Mouse (Mus musculus) skeletal muscle tissue, adult 2 months (tissue): ENCODE results near the gene Prrg2.

ENCODE experiments used
- DNase-seq: peaks from one replicate; pipeline ENCODE4 v3.0.0-alpha.2; 2012; ENCODE audit warnings: low read depth, low spot score

Prrg2 gene

DNA sequence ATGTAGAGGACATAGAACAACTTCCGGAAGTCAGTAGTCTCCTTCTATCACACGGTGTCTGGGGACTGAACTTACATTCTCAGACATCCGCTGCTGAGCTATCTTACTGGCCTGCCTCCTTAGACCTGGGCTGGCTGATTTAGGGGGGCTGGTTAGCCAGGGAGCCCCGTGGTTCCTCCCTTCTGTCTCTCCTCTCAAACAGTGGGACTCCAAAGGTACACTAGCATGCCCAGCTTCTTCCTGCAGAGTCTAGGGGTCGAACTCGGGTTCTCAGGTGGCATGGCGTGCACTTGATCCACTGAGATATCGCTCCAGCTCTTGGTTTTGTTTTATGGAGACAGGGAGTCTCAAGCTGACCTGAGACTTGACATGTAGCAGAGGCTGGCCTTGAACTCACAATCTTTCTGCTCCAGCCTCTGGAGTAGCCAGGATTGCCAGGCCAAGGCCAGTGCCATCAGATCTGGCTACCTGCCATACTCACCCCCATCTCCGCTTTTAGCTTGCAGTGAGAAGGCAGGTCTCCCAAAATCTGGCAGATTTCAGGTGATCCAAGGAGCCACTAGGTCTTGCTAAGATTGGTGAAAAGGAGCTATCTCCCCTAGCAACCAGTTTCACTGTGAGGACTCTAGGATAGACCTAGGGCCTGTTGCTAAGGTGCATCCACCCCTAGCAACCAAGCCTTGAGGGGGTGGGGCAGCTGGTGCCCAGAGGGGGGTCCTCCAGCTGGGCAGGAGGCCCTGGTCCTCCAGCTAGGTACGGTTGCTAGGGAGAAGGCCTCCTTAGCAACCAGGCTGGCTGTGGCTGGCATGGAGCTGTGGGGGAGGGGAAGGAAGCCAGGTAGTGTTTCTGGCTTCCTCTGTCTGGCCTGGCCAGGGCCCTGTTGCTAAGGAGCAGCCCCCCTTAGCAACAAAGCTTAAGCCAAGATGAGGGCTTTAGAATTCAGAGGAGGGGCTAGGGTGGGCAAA is 3.6 kb downstream of the Prrg2 start:
- DNase-seq: no peak

DNA sequence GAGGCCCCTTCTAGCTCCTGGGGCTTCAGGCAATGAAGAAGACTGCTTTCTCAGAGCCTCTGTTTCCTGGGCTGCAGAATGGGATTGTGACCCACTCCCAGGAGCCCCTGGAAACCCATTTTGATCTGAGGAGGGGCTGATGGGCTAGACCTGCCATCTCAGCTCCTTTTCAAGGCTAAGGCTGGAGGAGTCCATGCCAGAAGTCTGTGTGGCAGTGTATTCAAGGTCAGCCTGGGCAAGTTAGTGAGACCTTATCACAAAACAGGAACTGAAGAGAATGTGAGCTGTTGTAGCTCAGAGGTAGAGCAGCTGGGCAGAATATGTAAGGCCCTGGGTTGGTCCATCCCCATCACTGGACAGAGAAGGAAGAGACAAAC is 5.5 kb downstream of the Prrg2 start:
- no peak for DNase-seq

DNA sequence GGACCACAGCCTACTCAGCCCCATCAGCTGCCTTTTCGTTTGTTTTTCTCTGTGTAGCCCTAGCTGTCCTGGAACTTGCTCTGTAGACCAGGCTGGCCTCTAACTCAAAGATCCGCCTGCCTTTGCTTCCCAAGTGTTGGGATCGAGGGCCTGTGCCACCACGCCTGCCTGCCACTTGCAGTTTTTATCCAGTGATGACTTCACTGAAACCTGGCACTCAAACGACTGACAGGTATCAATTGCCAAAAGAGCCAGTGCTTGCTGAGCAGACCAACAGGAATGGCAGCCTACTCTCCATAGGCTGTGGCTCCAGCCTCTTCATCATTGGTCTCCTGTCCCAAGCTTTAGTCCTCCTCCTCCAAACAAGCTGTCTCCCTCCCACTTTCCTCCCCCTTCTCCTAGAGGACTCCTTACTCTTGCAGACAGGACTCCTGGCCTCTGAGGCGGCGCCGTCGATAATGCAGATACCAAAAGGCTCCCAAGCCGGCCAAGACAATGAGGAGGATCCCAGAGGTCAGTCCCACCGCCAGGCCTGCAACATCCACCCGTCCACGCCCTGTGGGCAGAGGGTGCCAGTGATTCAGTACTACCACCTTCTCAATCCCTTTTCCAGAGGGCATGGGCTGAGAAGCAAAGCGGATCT is 6.0 kb downstream of the Prrg2 start:
- no peak for DNase-seq

DNA sequence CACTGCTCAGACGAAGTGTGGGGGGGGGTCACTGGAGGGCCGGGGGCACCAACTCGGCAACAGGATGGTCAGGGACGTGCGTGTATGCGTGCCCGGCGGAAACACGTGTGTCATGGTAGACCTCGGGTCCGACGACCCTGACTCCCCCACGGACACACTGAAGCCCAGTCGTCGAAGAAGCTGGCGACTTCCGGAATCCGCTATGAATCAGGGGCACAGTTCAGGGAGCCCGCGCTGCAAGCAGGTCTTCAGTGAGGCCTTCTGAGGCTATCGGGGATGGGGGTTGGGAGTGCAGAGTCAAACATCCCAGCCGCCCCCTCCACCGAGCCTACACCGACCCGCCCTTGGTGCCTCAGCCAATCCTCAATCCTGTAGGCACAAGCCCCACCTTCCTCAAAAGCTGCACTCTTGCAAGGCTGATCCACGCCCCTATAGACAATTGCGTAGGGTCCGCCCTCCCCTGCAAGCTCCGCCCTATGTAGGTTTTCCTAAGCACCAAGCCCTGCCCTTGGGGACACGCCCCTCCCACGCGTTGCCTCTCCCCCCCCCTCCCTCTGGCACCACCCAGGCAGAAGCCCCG is 8.5 kb downstream of the Prrg2 start:
- peak; percentile 97 for DNase-seq

DNA sequence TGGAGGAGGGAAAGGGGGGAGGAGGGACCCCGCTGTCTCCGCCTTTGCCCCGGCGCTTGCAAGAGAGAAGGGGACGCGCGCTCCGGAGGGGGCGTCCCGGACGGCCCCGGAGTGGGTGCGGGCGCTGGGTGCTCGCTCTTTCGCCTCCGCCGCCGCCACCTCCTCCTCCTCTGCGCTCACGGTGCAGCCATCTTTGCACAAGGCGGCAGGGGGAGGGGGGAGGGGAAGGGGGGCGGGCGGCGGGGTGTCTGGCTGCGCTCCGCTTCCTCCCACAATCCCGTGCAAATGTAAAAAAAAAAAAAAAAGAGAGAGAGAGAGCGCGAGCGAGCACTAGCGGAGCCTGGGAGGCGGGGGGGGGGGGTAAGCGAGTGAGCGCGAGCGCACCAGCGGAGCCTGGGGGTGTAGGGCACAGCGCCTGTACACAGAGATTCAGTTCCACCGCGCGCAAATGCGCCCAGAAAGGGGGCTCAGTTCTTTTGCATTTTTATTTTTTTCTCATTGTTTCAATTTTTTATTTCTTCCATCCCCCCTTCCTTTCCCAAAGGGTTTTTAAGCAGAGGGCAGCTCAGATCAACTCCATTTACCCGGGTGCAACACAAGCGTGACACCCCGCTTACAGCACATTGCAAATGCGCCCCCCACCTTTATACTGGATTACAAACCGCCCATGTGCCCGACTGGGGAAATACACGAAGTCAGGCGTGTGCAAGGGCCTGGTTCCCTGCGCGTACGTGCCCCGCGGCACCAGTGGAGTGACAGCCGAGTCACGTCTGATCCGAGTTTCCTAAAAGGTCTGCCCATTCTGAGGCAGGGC is 9.2 kb downstream of the Prrg2 start:
- peak; percentile 83 for DNase-seq

DNA sequence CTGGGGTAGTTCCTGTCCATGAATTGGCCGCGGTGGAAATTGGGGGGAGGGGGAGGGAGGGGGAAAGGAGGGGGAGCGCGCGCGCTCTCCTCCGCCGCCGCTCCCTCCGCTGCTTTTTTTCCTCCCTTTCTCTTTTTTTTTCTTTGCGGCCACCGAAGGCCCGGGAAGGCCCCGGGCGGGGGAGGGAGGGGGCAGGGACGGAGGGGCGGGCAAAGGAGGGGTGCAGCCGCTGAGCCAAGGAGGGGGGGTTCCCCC is 9.7 kb downstream of the Prrg2 start, which contains the start of gene Prr12:
TSS of gene Prr12 (minus strand) at position 20 of the 255 bp plus-strand sequence.
- no peak for DNase-seq

DNA sequence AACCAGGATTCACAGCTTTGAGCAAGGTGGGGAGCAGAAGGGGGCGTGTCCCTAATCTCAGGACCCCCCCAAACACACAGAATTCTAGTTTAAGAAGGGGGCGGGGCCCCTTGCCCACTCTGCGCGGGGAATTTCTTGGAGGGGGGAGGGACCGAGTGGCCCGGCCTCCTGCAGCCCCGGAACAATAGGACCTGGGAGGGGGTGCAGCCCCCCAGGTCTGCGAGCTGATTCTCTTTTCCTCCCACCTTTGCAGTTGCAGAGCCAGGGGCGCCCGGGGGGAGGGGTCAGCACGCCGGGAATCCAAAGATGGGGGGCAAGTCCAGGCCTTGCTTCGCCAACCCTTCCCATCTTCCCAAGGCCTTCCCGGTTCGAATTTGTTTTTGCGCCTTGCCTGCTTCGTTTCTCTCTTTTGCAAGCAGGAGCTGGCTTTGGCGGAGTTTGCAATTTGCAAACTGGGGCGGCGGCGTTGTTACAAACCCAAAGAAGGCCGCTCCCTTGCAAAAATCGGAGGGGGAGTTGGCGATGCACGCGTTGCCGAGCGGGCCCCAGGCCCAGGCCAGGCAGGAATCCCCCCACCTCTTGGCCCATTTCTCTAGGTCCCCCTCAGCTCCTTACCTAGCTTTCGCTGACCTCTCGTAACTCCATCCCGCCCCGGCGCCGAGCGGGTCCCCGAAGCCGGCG is 10.2 kb downstream of the Prrg2 start:
- no peak for DNase-seq

DNA sequence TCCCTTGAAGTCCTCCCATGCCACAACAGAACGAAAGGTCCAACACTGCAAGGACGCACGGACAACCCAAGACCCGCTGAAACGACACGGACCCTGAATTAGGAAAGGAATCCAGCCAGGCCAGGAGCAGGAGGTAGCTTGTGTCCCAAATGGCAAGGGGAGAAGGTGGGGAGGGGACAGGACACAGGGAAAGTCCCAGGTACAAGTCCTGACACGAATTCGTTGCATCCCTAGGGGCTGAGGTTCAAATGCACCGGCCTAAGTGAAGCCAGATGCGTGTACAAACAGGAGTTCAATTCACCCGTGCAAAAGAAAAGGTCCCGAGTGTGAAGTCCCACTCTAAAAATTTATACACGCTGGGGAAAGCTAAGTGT is 10.9 kb downstream of the Prrg2 start:
- DNase-seq: no peak

DNA sequence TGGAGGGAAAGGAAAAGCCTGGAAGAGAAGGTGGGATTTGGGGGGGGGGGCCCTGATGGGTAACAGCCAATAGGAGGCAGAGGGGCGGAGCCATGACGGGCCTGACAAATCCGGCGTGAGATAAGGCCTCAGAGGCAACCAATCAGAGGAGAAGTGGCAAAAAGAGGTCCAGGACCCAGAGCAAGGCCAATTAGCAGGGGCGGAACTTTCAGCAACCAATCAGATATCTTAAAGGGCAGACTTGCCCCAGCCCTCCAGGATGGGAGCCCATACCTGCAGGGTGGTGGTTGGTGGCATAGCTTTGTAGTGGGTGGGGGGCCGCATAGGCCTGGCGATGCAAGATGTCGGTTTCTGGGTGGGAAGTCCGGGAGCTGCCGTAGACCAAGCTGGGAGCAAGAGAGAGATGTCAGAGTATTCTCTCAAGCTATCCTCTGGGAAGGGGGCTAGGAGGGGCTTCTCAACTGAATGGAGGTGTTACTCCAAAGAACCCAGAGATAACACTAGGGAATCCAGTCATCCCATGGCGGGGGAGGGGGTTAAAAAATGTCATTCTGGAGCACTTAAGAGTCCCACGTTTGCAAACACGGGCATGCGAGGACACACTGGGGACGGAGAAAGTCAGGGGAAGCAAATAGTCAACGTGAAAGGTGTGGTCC is 11.4 kb downstream of the Prrg2 start:
- DNase-seq: peak; percentile 80

DNA sequence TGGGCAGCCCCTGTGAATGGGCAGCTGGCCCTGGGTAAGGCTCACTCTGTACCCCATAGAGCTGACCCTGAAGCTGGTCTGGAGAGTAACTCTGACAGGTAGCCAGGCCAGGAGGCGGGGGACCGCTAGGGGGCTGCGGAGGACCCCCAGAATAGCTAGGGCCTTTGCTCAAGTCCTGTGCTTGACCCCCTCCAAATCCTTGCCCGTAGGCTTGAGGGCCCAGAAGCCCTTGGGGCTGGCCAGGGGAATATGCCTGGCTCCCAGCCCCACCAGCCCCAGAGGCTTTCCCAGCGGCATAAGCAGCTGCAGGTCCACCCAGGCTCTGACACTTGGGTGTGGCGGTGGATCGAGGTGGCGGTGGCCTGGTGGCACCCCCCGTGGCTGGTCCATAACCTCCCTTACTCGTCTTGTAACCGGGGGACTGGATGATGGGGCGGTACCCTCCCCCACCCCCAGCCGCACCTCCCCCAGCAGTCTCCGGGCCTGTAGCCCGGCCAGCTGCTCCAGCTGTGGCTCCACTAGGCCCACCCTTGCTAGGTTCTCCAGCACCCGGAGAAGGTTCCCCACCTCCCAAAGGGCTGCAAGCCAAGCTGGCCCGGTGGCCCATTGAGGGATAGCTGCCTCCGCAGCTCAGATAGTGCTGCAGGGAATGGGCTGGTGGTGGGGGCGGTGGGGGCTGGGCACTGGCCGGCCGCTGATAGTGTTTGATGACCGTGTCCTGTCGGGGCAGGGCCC is 13.4 kb downstream of the Prrg2 start:
- no peak for DNase-seq

DNA sequence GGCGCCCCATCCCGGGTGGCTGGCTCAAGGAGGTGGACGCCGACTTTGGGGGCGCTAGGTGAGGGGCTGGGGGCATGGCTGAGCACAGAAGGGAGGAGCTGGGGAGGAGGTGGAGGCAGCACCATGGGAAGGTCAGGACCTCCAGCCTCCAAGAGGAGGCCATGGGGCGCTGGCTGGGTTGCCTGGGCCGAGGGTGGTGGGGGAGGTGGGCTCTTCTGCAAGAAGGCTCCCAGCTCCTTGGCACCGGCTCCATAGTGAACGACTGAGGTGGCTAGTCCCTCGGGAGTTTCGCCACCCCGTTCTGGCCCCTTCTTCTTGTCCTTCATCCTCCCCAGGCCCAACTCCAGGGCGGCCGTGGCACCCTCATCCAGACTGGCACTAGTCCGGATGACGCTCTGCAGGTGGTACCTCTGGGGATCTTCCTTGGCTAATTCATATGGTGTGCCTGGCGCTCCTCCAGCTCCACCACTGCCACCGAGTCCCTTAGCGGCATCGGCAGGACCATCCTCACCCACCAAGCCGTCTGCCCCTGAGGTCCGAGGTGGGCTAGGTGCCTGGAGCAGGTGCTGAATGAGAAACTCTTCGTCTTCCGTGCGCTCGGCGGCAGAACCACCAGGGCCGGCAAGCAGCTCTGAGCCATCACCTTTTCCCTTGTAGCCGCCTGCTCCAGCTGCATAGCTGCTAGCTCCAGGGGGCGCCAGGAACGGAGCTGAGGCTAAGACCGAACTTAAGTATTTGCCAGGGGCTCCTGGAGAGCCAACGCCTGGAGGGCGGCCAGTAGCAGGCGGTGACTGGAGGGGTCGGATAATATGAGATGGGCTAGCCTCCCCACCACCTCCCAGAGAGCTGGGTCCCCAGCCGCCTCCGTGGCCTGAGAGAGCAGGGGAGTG is 14.2 kb downstream of the Prrg2 start:
- DNase-seq: no peak

DNA sequence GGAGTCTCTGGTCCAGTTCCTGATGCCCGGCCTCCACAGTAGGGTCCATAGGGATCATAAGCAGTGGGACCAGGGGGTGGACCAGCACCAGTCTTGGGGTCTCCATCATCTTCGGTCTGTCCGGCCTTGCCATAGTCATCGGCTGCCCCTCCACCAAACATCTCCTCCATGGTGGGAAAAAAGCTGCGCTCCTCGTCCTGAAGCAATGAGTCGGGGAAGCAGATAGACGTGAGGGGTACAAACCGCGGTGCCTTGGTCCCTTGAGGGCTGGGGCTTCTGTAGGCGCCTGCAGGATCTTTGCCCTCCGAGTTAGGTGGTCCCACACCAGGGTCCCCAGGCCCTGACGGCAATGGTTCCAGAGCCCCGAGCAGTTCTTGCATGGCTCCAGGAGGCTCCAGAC is 15.0 kb downstream of the Prrg2 start:
- DNase-seq: no peak

DNA sequence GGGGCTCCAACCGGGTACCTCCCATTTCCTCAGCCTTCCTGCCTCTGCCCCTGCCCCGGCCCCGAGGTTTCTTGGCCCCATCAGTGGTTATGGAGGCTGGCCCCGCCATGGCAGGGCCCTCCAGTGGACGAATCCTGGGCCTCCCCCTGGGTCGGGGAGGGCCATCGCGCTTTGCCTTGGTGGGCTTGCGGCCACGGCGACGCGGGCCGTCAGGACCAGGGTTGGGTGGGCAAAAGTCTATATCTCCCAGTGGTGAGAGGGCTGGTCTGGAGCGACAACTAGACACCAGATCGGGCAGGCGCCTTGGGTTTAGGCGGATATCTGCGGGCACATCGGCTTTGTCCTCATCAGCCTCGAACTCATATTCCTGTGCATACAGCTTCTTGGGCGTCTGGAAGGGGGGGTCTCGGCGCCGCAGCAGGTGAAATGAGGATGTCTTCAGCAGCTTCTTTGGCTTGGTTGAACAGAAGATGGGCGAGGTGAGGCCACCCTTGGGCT is 15.6 kb downstream of the Prrg2 start:
- no peak for DNase-seq

DNA sequence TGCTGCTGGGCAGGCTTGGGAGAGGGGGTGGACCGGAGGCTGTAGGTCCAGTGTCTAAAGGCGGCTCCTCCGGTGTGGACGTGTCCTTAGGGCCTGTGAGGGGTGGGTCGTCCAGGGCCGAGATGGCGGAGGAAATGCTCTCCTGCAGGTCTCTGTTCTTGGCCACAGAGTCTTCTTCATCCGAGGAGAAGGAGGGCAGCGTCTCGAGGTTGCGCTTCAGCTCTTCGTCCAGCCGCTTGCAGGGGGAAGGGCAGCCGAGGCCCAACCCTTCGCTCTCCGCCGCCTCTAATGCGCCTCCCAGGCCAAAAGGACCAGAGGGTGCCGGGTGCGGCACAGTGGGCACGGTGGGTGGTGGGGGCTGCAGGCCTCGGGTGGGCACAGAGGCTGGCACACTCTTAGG is 16.7 kb downstream of the Prrg2 start:
- no peak for DNase-seq

DNA sequence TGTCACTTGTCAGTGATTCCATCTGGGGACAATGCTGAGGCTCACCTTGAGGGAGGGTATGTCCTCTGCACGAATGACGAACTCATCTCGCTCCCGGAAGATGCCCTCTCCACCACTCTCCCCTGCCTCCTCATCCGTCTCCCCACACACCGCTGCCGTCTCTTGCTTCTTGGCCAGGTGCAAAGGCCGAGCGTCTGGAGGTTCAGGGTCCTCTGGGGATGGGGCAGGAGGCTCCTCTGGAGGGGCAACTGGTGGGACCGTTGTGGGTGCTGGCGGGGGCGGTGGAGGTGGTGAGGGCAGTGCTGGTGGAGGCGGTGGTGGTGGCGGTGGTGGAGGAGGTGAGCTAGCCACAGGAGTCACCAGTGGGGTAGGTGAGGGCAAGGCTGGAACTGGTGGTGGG is 19.2 kb downstream of the Prrg2 start:
- no peak for DNase-seq

DNA sequence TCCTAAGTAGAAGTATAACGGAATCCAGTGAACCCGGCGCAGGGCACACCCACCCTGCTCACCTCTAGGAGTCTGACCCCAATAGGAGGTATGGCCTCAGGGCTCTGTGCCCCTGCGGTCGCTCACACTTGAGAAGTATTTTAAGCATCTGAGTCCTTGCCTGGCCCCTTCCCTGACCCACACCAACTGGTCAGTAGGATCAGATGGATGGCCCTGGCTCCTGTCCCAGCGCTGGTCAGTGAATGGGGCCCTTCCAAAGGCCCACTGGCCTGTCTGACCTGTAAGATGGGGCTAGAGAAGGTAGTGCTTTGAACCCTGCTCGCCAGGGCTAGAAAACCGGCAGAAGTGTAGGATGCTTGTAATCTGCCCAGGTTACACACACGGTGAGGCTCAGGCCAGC is 21.6 kb downstream of the Prrg2 start:
- DNase-seq: peak; percentile 72

DNA sequence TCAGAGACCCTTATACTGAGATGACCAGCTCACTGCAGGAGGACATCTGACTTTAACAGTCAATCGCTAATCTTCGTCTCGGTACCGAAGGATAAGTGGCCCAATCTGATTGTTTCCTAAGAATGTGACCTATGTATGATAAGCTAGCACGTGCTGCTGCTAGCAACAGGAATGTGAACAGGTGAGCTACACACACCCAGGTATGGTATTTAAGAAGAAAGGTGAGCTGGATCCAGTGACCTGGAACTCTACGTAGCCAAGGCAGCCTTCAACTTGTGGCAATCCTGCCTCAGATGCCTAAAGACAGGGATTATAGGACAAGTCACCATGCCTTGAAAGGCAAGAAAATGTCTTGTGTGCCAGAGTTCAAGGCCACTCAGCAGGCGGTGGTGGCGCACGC is 24.1 kb downstream of the Prrg2 start:
- no peak for DNase-seq

DNA sequence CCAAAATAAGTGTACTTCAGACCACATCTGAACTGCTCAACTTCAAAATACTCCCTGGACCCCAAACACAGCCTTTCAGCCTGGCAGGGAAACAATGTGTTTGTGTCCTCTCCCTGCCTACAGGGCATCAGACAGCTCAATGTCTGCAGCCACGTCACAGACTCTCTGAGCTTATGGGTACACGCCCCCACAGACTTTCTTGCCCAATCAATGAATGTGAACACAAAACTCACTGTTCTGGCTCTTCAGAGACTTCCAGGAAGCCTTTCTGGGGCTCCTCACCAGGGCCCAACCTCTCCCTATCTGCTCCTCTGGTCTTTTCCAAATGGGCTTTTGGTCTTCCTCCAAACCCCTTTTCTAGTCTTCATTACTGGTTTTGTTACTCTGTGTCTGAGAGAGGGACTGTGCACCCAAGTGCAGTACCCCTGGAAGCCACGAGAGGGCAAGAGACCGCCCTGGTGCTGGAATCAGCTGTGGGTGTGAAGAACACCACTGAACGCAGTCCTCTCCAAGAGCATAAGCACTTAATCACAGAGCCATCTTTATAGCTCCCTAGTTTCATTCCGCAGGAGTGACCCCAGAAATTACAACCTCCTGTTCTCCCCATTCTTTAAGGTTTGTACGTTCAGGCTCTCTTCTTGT is 24.6 kb downstream of the Prrg2 start:
- no peak for DNase-seq

DNA sequence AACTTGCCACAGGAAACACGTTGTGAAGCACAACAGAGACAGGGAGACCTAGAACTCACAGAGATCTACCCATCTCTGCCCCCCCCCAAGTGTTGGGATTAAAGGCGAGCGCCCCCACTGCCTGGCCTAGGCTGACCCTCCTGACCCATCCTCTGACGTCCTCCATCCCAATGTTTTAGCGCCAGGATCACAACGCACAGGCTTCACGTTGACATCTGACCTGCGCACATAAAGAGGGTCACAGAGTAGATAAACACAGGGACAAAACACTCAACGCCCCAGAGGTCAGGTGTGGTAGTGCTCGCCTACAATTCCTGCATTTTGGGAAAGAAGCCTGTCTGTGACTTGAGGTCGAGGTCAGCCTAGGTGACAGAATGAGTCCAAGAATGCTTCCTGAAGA is 25.8 kb downstream of the Prrg2 start:
- DNase-seq: no peak
